Mouse (Mus musculus) forebrain, embryonic 16.5 days (tissue): Measurements from ENCODE around the gene Fryl. TPM values are rescaled to one million over a fixed set of nuclear protein-coding genes. Genes with fewer than 3 reads are reported as not detected.

ENCODE experiments used
- ATAC-seq: fragments of 200-750 bp; cut with Nextera tagmentation; 2 replicates; pipeline ENCODE4 v1.8.0; 2017; ENCODE audit warnings: mild to moderate bottlenecking, moderate library complexity
- H3K27ac ChIP-seq: fragments of 300-500 bp; sonication (generic); 2 replicates; pipeline ENCODE4 v1.5.1; 2014; ENCODE audit warnings: low read length, control low read depth
- H3K27me3 ChIP-seq: fragments of 300-500 bp; sonication (generic); replicated peaks from 2 replicates; pipeline ENCODE4 v1.6.1; 2014; ENCODE audit warnings: low read length; ENCODE audit not compliant: control insufficient read depth, insufficient read depth
- H3K36me3 ChIP-seq: fragments of 300-500 bp; sonication (generic); 2 replicates; pipeline ENCODE4 v1.6.1; 2014; ENCODE audit not compliant: control insufficient read depth, insufficient read depth
- H3K4me1 ChIP-seq: fragments of 300-500 bp; sonication (generic); replicated peaks from 2 replicates; pipeline ENCODE4 v1.6.1; 2014; ENCODE audit warnings: low read length; ENCODE audit not compliant: control insufficient read depth, insufficient read depth
- H3K4me2 ChIP-seq: fragments of 300-500 bp; sonication (generic); 2 replicates; pipeline ENCODE4 v1.6.1; 2014; ENCODE audit warnings: mild to moderate bottlenecking, low read length, control low read depth
- H3K4me3 ChIP-seq: fragments of 300-500 bp; sonication (generic); replicated peaks from 2 replicates; pipeline ENCODE4 v1.5.1; 2014; ENCODE audit warnings: mild to moderate bottlenecking, low read length, control low read depth
- H3K9ac ChIP-seq: fragments of 300-500 bp; sonication (generic); replicated peaks from 2 replicates; pipeline ENCODE4 v1.6.1; 2014; ENCODE audit warnings: low read depth, low read length, control low read depth
- H3K9me3 ChIP-seq: fragments of 300-500 bp; sonication (generic); 2 replicates; pipeline ENCODE4 v1.6.1; 2016; ENCODE audit warnings: low read length; ENCODE audit not compliant: control insufficient read depth
- WGBS: fragments of 180-500 bp; shearing (Covaris S2); extraction: QIAGEN DNeasy Blood & Tissue Kit; methylation state at CpG from one replicate; pipeline ENCODE4 v1.1.7; 2014; 5-methylcytosine and 5-hydroxymethylcytosine counted together
- polyA plus RNA-seq: library from polyadenylated mRNA; unstranded; fragments of >200 nt; fragmentation: Nextera tagmentation; extraction: Ambion mirVana; gene quantifications from 2 replicates; pipeline ENCODE4 v1.2.1, GENCODE M21; 2015

The Fryl gene
- polyA plus RNA-seq, 1 experiment from 2014 or later = 50.7 TPM

- Histone ChIP-seq H3K27ac (no peak overlapping the region), H3K9ac (no peak overlapping the region), H3K4me1 (no peaks in the 10 kb centered on the region), H3K27me3 (no peaks in the 10 kb centered on the region), H3K4me3 (no peak overlapping the region), H3K4me2 (no peak overlapping the region), H3K36me3 (no peaks in the 10 kb centered on the region), H3K9me3 (no peaks in the 10 kb centered on the region)
- ATAC-seq = no peak
- WGBS = 82% methylated on average over 5 of the region's 5 CpGs
Measured at GRCm38 (mm10) chr5:73286603-73287002, 30.2 kb upstream of the Fryl start.

DNA sequence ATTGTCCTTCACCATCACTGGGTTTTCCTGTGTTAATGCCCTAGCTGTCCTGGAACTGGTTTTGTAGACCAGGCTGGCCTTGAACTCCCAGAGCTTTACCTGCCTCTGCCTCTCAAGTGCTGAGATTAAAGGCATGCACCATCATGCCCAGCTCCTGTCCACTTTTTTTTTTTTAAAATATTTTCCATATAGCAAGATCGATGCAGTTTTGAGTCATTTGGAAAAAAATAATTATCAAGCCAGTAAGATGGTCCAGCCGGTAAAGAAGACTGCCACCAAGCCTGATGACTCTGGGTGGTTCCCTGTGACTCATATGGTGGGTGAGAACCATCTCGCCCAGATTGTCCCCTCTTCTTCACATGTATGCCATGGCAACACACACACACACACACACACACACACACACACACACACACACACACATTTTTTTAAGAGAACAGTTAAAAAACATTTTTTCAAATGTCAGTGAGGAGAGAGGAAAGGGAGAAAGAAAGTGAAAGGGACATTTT, 29.1 kb upstream of the Fryl start:
- no peak overlapping the region for H3K9ac ChIP-seq
- no peaks in the 10 kb centered on the region for H3K27me3 ChIP-seq
- H3K36me3 ChIP-seq = no peaks in the 10 kb centered on the region
- H3K4me2 ChIP-seq = no peak overlapping the region
- H3K9me3 ChIP-seq = no peaks in the 10 kb centered on the region
- 84% methylated on average over 3 of the region's 3 CpGs for WGBS
- H3K4me1 ChIP-seq = no peaks in the 10 kb centered on the region
- H3K27ac ChIP-seq = no peak overlapping the region
- ATAC-seq = no peak
- H3K4me3 ChIP-seq = no peak overlapping the region

- Histone ChIP-seq H3K9ac (no peak overlapping the region), H3K27ac (no peak overlapping the region), H3K27me3 (no peaks in the 10 kb centered on the region), H3K4me2 (no peak overlapping the region), H3K9me3 (no peaks in the 10 kb centered on the region), H3K36me3 (no peaks in the 10 kb centered on the region), H3K4me1 (0 out of 2 replicates have a peak, but pooled peaks cover 4% of the 10 kb centered on the region), H3K4me3 (no peak overlapping the region)
- ATAC-seq = no peak
Measured at GRCm38 (mm10) chr5:73284046-73284445, 27.6 kb upstream of the Fryl start.

DNA sequence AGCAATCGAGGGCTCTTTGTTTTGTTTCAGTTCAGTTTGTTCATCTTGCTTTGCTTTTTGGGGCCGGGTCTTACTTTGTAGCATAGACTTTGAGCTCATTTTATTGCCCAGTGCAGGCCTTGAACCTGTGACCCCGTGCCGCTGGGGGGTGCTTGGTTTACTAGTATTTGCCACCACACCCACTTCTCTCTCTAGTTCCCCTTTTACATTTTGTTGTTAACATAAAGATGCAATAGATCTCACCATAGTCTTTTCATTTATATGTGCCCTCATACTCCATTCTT, 24.1 kb upstream of the Fryl start:
- ATAC-seq = no peak
- Histone ChIP-seq H3K27me3 (no peaks in the 10 kb centered on the region), H3K4me3 (no peak overlapping the region), H3K4me1 (0 out of 2 replicates have a peak, but pooled peaks cover 4% of the 10 kb centered on the region), H3K27ac (no peak overlapping the region), H3K9ac (no peak overlapping the region), H3K36me3 (no peaks in the 10 kb centered on the region), H3K9me3 (no peaks in the 10 kb centered on the region), H3K4me2 (no peak overlapping the region)
- 71% methylated on average over 4 of the region's 4 CpGs for whole genome bisulfite sequencing

GRCm38 (mm10) chr5:73279732-73280566, 23.5 kb upstream of the Fryl start:
- Histone ChIP-seq H3K36me3 (no peaks in the 10 kb centered on the region), H3K27me3 (no peaks in the 10 kb centered on the region), H3K9ac (no peak overlapping the region), H3K4me2 (no peak overlapping the region), H3K4me1 (0 out of 2 replicates have a peak, but pooled peaks cover 4% of the 10 kb centered on the region), H3K9me3 (no peaks in the 10 kb centered on the region), H3K4me3 (no peak overlapping the region), H3K27ac (no peak overlapping the region)
- 40% methylated on average over 4 of the region's 4 CpGs for WGBS
- no peak for ATAC-seq

DNA sequence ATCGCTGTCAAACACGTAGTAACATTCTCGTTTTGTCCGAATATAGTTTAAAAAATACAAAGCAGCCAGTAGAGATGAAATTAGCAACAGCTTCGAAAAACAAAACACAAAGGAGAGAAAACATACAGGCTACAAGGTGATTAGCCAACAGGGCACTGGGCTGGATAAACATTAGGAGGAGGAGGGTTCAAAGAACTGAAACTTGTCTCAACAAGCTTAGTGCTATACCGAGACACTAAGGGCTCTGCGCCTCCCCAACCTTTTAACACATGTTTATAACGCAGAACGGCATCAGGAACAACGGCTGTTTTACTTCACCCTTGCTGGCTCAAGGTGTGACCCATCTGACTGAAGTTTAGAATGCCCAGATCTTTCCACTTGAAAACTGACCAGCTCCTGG, 22.8 kb upstream of the Fryl start:
- H3K27ac ChIP-seq = no peak overlapping the region
- no peak overlapping the region for H3K4me2 ChIP-seq
- no peak overlapping the region for H3K9ac ChIP-seq
- H3K9me3 ChIP-seq = no peaks in the 10 kb centered on the region
- no peaks in the 10 kb centered on the region for H3K36me3 ChIP-seq
- 71% methylated on average over 10 of the region's 10 CpGs for WGBS
- H3K4me1 ChIP-seq = 0 out of 2 replicates have a peak, but pooled peaks cover 4% of the 10 kb centered on the region
- no peak for ATAC-seq
- no peaks in the 10 kb centered on the region for H3K27me3 ChIP-seq
- no peak overlapping the region for H3K4me3 ChIP-seq

GRCm38 (mm10) chr5:73274941-73275340, 18.5 kb upstream of the Fryl start:
- H3K9ac ChIP-seq = no peak overlapping the region
- WGBS = 67% methylated on average over 2 of the region's 2 CpGs
- H3K4me3 ChIP-seq = no peak overlapping the region
- H3K36me3 ChIP-seq = no peaks in the 10 kb centered on the region
- H3K4me2 ChIP-seq = no peak overlapping the region
- H3K4me1 ChIP-seq = 0 out of 2 replicates have a peak, but pooled peaks cover 4% of the 10 kb centered on the region
- no peaks in the 10 kb centered on the region for H3K27me3 ChIP-seq
- no peak for ATAC-seq
- no peak overlapping the region for H3K27ac ChIP-seq
- H3K9me3 ChIP-seq = no peaks in the 10 kb centered on the region

GRCm38 (mm10) chr5:73273171-73273570, 16.8 kb upstream of the Fryl start:
- ATAC-seq = no peak
- Histone ChIP-seq H3K4me1 (no peaks in the 10 kb centered on the region), H3K27me3 (no peaks in the 10 kb centered on the region), H3K9ac (no peak overlapping the region), H3K4me2 (no peak overlapping the region), H3K9me3 (no peaks in the 10 kb centered on the region), H3K27ac (no peak overlapping the region), H3K4me3 (no peak overlapping the region), H3K36me3 (no peaks in the 10 kb centered on the region)
- 72% methylated on average over 4 of the region's 4 CpGs for WGBS

DNA sequence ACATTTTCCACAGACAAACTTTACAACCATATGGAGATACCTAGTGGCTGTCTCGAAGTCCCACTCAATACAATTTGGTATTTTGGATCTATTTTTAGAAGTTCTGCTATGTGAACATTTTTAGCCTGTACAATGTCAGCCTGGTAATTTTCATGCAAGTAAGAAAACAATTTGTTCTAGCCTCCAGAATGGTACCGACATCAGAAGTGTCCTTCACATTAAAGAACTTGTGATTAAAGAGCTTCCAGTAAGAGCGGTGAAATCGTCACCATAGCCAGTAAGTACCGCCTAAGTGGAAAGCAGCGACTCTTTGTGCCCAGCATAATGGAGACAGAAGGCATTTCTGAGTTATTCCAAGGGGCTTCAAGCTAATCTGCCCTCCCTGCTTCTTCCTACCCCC, 14.2 kb upstream of the Fryl start:
- H3K4me2 ChIP-seq = no peak overlapping the region
- H3K4me1 ChIP-seq = no peaks in the 10 kb centered on the region
- no peak overlapping the region for H3K27ac ChIP-seq
- no peaks in the 10 kb centered on the region for H3K9me3 ChIP-seq
- WGBS = 56% methylated on average over 6 of the region's 6 CpGs
- H3K27me3 ChIP-seq = no peaks in the 10 kb centered on the region
- ATAC-seq = no peak
- no peak overlapping the region for H3K4me3 ChIP-seq
- no peak overlapping the region for H3K9ac ChIP-seq
- no peaks in the 10 kb centered on the region for H3K36me3 ChIP-seq
